Mouse (Mus musculus): ENCODE results near the gene Gper1. TPM values are rescaled to one million over a fixed set of nuclear protein-coding genes. Genes with fewer than 3 reads are reported as not detected.
A peak's percentile ranks its signal among the peaks of the same experiment; 100 is the strongest.

Gene Gper1
- 2.9 and 4.4 TPM in 2 replicates for polyA plus RNA-seq (2014; fragmentation: Nextera tagmentation; extraction: Ambion mirVana)

DNA sequence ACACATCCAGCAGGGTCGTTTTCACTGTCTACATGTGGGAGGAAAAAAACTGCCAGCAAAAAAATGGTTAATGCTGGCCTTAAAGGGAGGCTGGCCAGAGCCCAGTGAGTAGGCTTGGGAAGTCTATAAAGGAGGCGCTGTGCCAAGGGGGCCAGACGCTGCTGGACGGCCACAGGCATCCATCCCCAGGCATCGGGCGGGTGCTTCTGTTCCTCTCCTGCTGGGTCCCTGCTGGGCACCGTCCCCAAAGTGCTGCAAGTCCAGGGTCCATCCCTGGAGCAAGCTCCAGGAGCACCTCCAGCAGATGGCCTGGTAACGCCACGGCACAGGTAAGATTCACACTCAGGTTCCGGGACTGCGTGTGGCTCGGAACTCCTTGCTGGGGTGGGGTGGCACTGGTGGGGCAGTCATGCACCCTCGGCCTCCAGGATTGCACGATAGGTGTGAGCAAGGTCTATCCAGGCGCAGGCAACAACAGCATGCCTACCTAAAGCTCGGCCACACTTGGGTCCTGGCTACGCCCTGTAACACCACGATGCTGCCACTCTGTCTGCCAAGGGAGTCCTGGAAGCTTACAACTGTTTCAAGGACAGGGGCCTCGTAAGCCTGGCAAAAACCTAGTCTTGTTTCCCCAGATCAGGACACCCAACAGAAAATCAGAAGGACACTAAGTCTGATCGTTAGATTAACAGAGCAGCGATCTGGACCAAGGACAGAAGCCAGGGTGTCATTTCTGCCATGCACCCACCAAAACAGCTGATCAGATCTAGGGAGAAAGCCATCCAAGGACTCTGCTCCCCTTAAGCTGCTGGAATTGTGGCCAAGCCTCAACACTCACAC is at the start of gene Gper1:
Gper1 (plus strand) TSS at position 126 of the 840 bp plus-strand sequence.
- no peak within 1 kb of the TSS for H3K4me3 ChIP-seq (ENCODE audit: low read depth, low read length)
- H3K36me3 ChIP-seq (ENCODE audit: control insufficient read depth, insufficient read depth, low read length), result no peaks in the 10 kb centered on the region
- no peak within 1 kb of the TSS for H3K4me2 ChIP-seq (ENCODE audit: low read depth)
- H3K9me3 ChIP-seq (ENCODE audit: control insufficient read depth, low read length), result no peaks in the 10 kb centered on the region
- DNase-seq (ENCODE audit: low spot score) (no peak), ATAC-seq (ENCODE audit: insufficient read depth, low FRiP score, low TSS enrichment) (no peak)
- no peak within 1 kb of the TSS for H3K27ac ChIP-seq (ENCODE audit: low read depth, low read length)
- H3K4me1 ChIP-seq (ENCODE audit: control insufficient read depth, insufficient read depth, low read length), result peaks cover 19% of the 10 kb centered on the region
- no peaks in the 10 kb centered on the region for H3K27me3 ChIP-seq (ENCODE audit: control insufficient read depth, insufficient read depth, low read length)
- 59% methylated on average over 21 of the region's 21 CpGs for WGBS
- H3K9ac ChIP-seq (ENCODE audit: low read length), result peak within 1 kb of the TSS; percentile 33

DNA sequence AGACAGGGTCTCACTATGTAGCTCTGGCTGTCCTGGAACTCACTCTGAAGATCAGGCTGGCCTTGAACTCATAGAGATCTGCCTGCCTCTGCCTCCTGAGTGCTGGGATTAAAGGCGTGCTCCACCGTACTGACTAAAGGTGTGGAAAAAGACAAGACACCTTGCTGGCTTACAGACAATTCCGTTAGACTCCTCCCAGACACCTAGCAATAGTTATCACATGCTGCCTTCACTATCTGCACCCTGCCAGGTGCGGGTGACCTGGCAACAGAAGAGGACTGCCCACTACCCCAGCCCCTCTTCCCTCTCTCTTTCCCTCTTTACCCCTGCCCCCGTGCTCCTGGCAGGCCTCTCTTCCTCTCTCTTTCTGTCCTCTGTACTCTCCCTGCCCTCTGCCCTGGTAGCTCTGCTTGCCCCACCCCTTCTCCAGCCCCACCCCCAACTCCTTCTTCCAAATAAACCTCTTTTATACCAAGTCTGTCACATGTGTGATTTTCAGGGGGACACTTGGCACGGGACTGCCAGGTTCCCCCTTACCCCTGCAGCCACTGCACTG is 49.0 kb upstream of the Gper1 start:
- no peaks in the 10 kb centered on the region for H3K36me3 ChIP-seq (ENCODE audit: control insufficient read depth, insufficient read depth, low read length)
- 0 out of 2 replicates have a peak, but pooled peaks cover 2% of the 10 kb centered on the region for H3K4me1 ChIP-seq (ENCODE audit: control insufficient read depth, insufficient read depth, low read length)
- no peaks in the 10 kb centered on the region for H3K27me3 ChIP-seq (ENCODE audit: control insufficient read depth, insufficient read depth, low read length)
- no peak overlapping the region for H3K9ac ChIP-seq (ENCODE audit: low read length)
- H3K27ac ChIP-seq (ENCODE audit: low read depth, low read length), result no peak overlapping the region
- H3K4me3 ChIP-seq (ENCODE audit: low read depth, low read length), result no peak overlapping the region
- H3K9me3 ChIP-seq (ENCODE audit: control insufficient read depth, low read length), result no peaks in the 10 kb centered on the region
- 90% methylated on average over 6 of the region's 6 CpGs for WGBS
- H3K4me2 ChIP-seq (ENCODE audit: low read depth), result no peak overlapping the region
- DNase-seq (ENCODE audit: low spot score), result no peak
- no peak for ATAC-seq (ENCODE audit: insufficient read depth, low FRiP score, low TSS enrichment)

DNA sequence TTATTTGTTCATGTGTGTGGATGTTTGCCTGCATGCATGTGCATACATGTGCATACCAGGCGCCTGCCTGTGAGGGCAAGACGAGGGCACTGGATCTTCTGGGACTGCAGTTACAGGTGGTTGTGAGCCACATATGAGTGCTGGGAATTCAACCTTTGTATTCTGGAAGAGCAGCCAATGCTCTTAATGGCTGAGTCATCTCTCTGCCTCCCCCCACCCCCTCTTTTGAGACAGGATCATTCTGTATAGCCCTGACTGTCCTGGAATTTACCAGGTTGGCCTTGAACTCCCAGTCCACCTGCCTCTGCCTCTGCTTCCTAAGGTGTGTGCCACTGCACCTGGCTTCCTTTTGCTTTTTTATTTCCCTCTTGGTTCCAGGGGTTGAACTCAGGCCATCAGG is 48.1 kb upstream of the Gper1 start:
- ATAC-seq (ENCODE audit: insufficient read depth, low FRiP score, low TSS enrichment), result no peak
- Histone ChIP-seq H3K4me3 (ENCODE audit: low read depth, low read length) (no peak overlapping the region), H3K4me2 (ENCODE audit: low read depth) (no peak overlapping the region), H3K4me1 (ENCODE audit: control insufficient read depth, insufficient read depth, low read length) (0 out of 2 replicates have a peak, but pooled peaks cover 2% of the 10 kb centered on the region), H3K27me3 (ENCODE audit: control insufficient read depth, insufficient read depth, low read length) (no peaks in the 10 kb centered on the region), H3K27ac (ENCODE audit: low read depth, low read length) (no peak overlapping the region), H3K9ac (ENCODE audit: low read length) (no peak overlapping the region), H3K36me3 (ENCODE audit: control insufficient read depth, insufficient read depth, low read length) (no peaks in the 10 kb centered on the region), H3K9me3 (ENCODE audit: control insufficient read depth, low read length) (no peaks in the 10 kb centered on the region)
- DNase-seq (ENCODE audit: low spot score), result no peak
- WGBS, result 77% methylated on average over 2 of the region's 2 CpGs

DNA sequence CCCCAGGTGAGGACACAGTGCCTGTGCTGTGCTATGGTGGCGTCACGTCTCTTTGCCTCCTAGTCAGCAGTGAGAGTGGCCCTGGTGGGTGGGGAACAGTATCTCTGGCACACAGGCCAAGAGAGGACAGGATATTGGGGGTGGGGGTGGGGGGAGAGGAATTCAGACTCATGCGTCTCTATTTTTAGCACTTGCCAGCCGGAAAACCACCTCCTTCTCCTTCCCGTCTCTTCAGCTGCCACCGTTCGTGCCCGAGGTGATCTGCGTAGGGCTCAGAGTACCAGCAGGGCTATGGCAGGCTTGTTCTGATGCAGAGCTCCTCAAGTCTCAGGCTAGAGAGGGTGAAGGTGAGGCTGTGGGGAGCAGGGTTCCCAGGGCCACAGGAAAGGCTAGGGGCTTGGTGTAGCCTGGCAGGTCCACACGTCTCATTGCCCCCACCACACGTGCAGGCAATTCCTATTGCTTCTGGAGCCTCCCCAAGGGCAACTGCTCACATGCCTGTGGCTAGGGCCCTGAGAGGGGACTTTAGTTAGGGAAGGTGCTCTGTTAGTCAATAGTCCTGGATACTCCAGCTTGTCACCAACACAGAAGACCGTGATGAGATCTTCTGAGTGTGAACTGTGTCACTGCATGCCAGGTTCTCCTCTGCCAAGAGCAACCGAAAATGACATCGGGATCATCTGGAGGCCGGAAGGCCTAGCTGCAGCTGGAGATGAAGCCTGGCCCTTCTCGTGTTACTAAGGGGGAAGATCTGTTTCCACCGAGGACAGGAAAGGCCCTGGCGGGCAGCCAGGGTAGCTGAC is 45.3 kb upstream of the Gper1 start, which contains the start of gene Gpr146:
Gpr146 (plus strand) TSS at position 230 of the 803 bp plus-strand sequence.
- no peaks in the 10 kb centered on the region for H3K4me1 ChIP-seq (ENCODE audit: control insufficient read depth, insufficient read depth, low read length)

DNA sequence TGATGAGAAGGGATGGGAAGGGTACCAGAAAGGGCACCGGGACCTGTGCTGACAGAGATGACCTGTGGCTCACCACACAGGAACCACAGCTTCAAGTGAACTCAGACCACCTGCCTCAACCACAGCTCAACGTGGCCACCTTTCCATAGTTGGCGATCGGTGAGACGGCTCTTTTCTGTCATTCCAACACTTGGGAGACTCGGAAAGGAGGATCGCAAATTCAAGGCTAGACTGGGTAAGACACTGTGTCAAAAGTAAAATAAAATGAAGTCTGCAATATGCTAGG is 44.7 kb upstream of the Gper1 start:
- DNase-seq (ENCODE audit: low spot score), result no peak
- H3K36me3 ChIP-seq (ENCODE audit: control insufficient read depth, insufficient read depth, low read length), result no peaks in the 10 kb centered on the region
- H3K9me3 ChIP-seq (ENCODE audit: control insufficient read depth, low read length), result no peaks in the 10 kb centered on the region
- H3K4me1 ChIP-seq (ENCODE audit: control insufficient read depth, insufficient read depth, low read length), result no peaks in the 10 kb centered on the region
- no peak overlapping the region for H3K27ac ChIP-seq (ENCODE audit: low read depth, low read length)
- H3K9ac ChIP-seq (ENCODE audit: low read length), result no peak overlapping the region
- whole genome bisulfite sequencing, result 92% methylated on average over 7 of the region's 7 CpGs
- no peak for ATAC-seq (ENCODE audit: insufficient read depth, low FRiP score, low TSS enrichment)
- no peak overlapping the region for H3K4me3 ChIP-seq (ENCODE audit: low read depth, low read length)
- no peak overlapping the region for H3K4me2 ChIP-seq (ENCODE audit: low read depth)
- H3K27me3 ChIP-seq (ENCODE audit: control insufficient read depth, insufficient read depth, low read length), result no peaks in the 10 kb centered on the region

More for the DNA sequence above, 45.3 kb upstream of the Gper1 start, which contains the start of gene Gpr146:
- Histone ChIP-seq H3K4me2 (ENCODE audit: low read depth) (no peak within 1 kb of the TSS), H3K27me3 (ENCODE audit: control insufficient read depth, insufficient read depth, low read length) (no peaks in the 10 kb centered on the region), H3K27ac (ENCODE audit: low read depth, low read length) (0 out of 2 replicates have a peak within 1 kb of the TSS, but pooled peaks have one; percentile 20), H3K9me3 (ENCODE audit: control insufficient read depth, low read length) (no peaks in the 10 kb centered on the region), H3K36me3 (ENCODE audit: control insufficient read depth, insufficient read depth, low read length) (no peaks in the 10 kb centered on the region), H3K4me3 (ENCODE audit: low read depth, low read length) (no peak within 1 kb of the TSS), H3K9ac (ENCODE audit: low read length) (no peak within 1 kb of the TSS)
- DNase-seq (ENCODE audit: low spot score) (no peak), ATAC-seq (ENCODE audit: insufficient read depth, low FRiP score, low TSS enrichment) (no peak)
- WGBS, result 85% methylated on average over 18 of the region's 18 CpGs

DNA sequence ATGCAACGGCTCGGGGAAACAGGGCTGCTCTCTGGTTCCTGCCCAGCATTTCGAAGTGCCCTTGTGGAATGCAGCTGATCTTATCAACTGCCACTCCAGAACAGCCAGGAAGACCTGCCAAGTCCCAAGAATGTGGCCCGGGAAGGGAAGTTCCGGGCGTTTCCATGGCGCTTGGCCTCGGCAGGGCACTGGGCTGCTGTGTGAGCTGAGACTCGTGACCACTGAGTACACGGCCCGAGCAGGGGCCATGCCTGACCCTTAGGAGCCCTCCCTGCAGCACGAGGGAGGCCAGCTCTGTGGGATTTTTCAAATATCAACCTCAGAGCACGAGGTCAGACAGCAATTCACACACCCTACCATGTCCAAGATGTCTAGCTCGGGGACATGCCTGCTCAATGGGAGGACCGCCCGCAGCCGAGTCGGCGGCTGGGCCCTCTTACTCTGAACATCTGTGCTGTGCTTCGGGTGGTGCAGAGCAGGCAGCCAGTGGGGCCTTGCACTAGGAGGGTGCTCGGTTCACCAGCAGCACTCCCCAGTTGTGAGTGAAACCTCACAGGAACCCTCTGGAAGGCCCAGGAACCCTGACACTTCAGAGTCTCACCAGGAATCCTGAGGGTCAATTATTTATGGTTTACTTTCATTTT is 43.8 kb upstream of the Gper1 start:
- H3K36me3 ChIP-seq (ENCODE audit: control insufficient read depth, insufficient read depth, low read length), result no peaks in the 10 kb centered on the region

DNA sequence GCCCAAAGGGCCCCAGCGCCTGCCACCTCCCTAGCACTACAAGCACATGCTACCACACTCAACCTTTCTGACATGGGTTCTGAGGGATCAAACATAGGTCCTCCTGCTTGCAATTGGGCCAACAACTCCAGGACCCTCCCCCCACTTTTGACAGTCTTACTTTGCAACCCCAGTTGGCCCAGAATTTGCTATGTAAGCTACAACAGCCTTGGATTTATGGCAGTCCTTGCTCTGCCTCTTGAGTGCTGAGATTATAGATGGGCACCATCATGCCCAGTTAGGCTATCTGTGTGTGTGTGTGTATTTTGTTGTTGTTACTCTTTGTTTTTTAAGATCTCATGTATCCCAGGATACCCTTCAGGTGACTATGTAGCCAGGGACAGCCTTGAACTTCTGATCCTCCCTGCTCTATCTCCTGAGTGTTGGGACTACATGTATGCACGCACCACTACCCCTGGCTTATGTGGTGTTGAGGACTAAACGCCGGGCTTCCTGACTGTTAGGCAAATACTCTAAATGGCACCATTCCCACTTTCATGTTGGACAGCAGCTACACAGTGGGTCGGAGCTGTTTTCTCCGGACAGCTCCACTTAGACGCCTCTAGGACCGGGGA is 43.1 kb upstream of the Gper1 start:
- Histone ChIP-seq H3K27ac (ENCODE audit: low read depth, low read length) (no peak overlapping the region), H3K4me1 (ENCODE audit: control insufficient read depth, insufficient read depth, low read length) (no peaks in the 10 kb centered on the region), H3K4me2 (ENCODE audit: low read depth) (peak overlapping the region; percentile 86), H3K36me3 (ENCODE audit: control insufficient read depth, insufficient read depth, low read length) (no peaks in the 10 kb centered on the region), H3K4me3 (ENCODE audit: low read depth, low read length) (peak overlapping the region; percentile 62), H3K9me3 (ENCODE audit: control insufficient read depth, low read length) (no peaks in the 10 kb centered on the region), H3K9ac (ENCODE audit: low read length) (no peak overlapping the region), H3K27me3 (ENCODE audit: control insufficient read depth, insufficient read depth, low read length) (no peaks in the 10 kb centered on the region)
- no peak for DNase-seq (ENCODE audit: low spot score)
- 27% methylated on average over 8 of the region's 8 CpGs for WGBS
- 0 out of 2 replicates have a peak, but pooled peaks have one; percentile 36 for ATAC-seq (ENCODE audit: insufficient read depth, low FRiP score, low TSS enrichment)

More for the DNA sequence above, 43.8 kb upstream of the Gper1 start:
- no peak overlapping the region for H3K9ac ChIP-seq (ENCODE audit: low read length)
- no peaks in the 10 kb centered on the region for H3K9me3 ChIP-seq (ENCODE audit: control insufficient read depth, low read length)
- H3K4me1 ChIP-seq (ENCODE audit: control insufficient read depth, insufficient read depth, low read length), result no peaks in the 10 kb centered on the region
- ATAC-seq (ENCODE audit: insufficient read depth, low FRiP score, low TSS enrichment) (no peak), DNase-seq (ENCODE audit: low spot score) (no peak)
- no peak overlapping the region; the same call in 1 of the 2 replicates for H3K4me2 ChIP-seq (ENCODE audit: low read depth)
- H3K27ac ChIP-seq (ENCODE audit: low read depth, low read length), result 0 out of 2 replicates have a peak overlapping the region, but pooled peaks have one; percentile 17
- H3K4me3 ChIP-seq (ENCODE audit: low read depth, low read length), result no peak overlapping the region
- no peaks in the 10 kb centered on the region for H3K27me3 ChIP-seq (ENCODE audit: control insufficient read depth, insufficient read depth, low read length)
- 63% methylated on average over 21 of the region's 21 CpGs for WGBS

Measured in neural tube, embryonic 11.5 days (tissue).